Mouse (Mus musculus) adrenal gland, adult 18-20 months (tissue): Measurements from ENCODE around the gene Pvalb. TPM values are rescaled to one million over a fixed set of nuclear protein-coding genes. Genes with fewer than 3 reads are reported as not detected.

Source experiments
- DNase-seq, 2 experiments: peaks; one replicate each; pipeline ENCODE4 v3.0.0; 2021 to 2022; ENCODE audit warnings: low spot score in 2 of 2
- total RNA-seq, 2 experiments: library from RNA; stranded (reverse); gene quantifications; 1 replicate in 1 of 2; 2 replicates in 1 of 2; pipeline ENCODE4 v1.2.3; 2021

Gene Pvalb
- total RNA-seq, 2 experiments from 2014 or later = 1.7 TPM; not detected in 1

DNA sequence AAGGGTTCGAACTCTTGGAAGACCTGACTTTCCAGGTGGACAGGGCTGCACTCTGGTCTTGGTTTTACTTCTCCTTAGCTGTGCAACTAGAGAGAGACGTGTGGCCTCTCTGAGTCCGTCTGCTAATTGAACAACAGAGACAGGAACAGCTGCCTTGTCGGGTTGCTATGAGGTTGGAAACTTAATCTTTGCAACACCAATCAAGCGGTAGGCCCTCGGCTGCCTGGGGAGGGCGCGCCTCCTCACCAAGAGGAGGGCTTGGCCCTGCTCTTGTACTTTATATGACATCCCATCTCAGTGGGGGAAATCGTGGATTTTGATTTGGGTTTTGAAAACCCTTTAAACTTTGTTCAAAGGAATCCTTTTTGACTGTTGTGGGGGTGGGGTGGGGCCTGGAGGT is 44.3 kb downstream of the Pvalb start:
- DNase-seq = no peak

DNA sequence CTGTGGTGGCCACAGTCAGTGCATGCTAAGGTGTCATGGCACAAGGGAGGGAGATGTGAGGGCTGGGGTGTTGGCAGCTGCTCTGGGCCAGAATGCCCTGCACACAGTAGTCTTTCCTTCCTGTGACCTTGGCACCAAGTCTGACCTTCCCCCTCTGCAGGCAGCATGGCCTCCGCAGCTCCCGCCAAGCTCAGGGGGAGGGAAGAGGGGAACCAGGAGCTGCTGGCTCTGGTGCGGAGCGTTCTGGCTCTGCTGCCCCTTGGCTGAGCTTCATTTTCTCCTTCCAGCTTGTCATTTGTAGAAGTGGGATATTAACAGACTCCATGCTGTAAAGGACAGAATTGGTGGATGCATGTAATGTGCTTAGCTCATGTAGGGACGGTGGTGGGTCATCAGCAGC is 47.9 kb downstream of the Pvalb start:
- DNase-seq = no peak

DNA sequence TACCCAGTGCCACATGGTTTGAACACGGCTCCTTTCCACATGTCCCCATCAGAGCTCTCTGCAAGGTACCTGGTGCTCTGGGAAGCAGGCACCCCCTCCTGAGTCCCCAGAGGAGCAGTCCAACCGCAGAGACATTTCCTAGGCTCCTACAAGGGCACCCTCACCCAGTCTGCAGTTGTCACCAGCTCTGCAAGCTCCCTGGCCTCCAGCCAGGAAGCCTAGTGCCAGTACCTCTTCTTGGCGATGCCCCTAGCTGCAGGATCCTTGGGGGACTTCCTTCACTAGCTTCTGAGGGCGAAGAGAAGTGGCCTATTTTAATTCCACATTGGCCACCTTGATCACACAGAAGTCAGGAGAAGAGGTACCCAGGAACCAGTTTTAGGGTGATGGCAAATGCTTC is 48.4 kb downstream of the Pvalb start:
- no peak for DNase-seq

DNA sequence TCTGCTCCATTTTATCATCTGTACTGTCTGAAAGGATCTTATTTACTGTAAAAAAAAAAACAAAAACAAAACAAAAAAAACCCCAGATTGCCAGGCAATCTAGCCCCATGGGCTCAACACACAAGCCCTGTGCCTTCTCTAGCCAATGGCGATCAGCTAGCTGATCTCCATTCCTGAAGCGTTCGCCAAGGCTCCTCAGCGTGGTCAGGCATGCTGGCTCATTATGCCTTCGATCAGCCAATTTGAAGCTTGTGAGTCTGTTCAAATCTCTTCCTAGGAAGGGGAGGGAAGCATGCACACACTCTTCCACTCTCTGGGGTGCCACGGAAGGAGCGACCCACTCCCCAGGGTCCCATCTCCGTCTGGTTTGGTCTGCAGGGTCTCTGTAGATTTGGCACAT is 48.9 kb downstream of the Pvalb start:
- no peak for DNase-seq

DNA sequence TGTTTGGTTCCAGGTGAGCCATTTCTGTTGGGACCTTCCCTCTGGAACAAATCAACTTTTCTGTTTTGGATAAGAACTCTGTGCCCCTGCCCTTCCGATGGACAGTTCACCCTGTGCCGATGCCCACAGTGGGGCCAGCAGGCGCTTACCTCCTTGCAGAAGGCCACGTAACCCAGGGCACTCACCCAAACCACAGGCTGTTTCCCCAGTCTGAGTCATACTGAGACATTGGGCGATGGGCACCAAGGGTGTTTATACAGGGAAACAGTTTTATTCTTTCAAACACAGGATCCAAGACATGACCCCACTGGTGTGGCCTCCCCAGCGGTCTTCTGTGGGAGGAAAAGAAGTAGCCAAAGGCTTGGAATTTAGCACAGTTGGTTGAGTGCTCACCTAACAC is 50.8 kb downstream of the Pvalb start:
- no peak for DNase-seq

DNA sequence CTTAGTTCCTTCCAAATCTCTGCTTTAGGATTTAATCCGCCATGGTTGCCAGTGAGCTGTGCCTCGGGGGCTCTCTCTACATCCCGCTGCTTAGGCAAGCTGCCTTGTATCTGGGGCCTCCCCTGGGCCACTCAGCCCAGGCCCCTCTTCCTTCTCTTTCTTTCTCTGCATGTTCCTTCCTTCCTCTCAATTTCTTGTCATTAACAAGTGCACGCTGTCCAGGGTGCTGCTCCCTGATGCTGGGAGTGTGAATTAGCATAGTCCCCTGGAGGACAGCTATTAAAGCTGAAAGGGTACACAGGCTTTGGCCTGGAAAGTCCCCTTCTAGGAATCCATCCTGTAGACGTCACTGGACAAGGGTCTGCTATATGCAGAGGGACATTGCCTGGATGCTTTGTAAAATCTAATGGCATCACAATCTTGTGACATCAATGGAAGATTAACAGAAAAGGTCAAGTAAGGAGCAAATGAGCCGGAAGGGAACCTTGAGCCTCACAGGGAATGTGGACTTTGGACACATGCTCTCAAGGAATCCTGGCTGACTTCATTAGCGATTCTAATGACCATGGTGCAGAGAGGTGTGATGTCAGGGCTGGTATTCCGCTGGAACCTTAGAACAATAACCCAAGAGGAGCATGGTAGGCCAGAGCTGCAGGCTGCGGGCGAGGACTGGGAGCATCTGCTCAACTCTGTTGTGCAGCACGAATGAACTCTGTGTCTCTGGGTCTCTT is 53.0 kb downstream of the Pvalb start:
- DNase-seq = no peak

DNA sequence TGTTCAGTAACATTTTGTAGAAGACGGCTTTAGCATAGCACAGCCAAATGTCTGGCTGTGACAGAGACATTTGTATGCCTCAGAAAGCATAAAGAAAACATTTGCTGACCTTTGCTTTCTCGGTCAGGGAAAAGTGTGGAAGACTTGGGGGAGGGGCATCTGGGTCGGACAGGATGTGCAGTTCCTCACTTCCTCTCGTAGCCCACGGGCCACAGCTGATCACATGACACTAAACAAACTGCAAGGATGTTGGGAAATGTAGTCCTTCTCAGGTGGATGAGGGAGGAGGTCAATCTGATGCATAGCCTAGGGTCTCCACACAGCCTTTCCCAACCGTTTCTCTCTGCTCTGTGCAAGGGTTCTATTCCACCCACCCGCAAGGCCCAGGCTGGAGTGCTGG is 57.6 kb downstream of the Pvalb start:
- DNase-seq = no peak

Other genes with a start within 250 kb of the Pvalb start
- 1 to 10 TPM; 2.8 to 3.5 TPM for gene Foxred2, start 249.7 kb downstream of the Pvalb start, total RNA-seq
- gene Eif3d, start 235.6 kb downstream of the Pvalb start, total RNA-seq = 100 to 1,000 TPM; 149 to 156 TPM
- gene Cacng2, start 86.4 kb downstream of the Pvalb start, total RNA-seq = under 1 TPM; 0.29 to 0.40 TPM
- 10 to 100 TPM; 13.2 to 14.8 TPM for gene Ift27, start 32.3 kb downstream of the Pvalb start, total RNA-seq
- 1 to 10 TPM; 3.3 to 3.6 TPM for gene Ncf4, start 38.4 kb upstream of the Pvalb start, total RNA-seq
- gene Csf2rb2, start 99.3 kb upstream of the Pvalb start, total RNA-seq = 1 to 10 TPM in 1 of 2 experiments, under 1 TPM in 1; 0.73 to 1.5 TPM
- gene Csf2rb, start 119.4 kb upstream of the Pvalb start, total RNA-seq = 1 to 10 TPM; 5.6 to 8.4 TPM
- not detected for gene Tex33, start 189.5 kb upstream of the Pvalb start, total RNA-seq
- 100 to 1,000 TPM; 207 to 261 TPM for gene Tst, start 199.5 kb upstream of the Pvalb start, total RNA-seq
- 10 to 100 TPM; 38.7 to 48.5 TPM for gene Mpst, start 200.0 kb upstream of the Pvalb start, total RNA-seq
- 10 to 100 TPM; 80.4 to 83.4 TPM for gene Kctd17, start 222.2 kb upstream of the Pvalb start, total RNA-seq